Mouse (Mus musculus) embryonic facial prominence, embryonic 15.5 days (tissue): ENCODE results near the gene Slc9a9. TPM values are rescaled to one million over a fixed set of nuclear protein-coding genes. Genes with fewer than 3 reads are reported as not detected.
"Not testable (repeated sequence)": the region's sequence is repeated elsewhere in the genome, so short reads cannot be mapped to it uniquely, and the experiment has no call there.

Experiments
- ATAC-seq: fragments of 200-750 bp; cut with Nextera tagmentation; 2 replicates; pipeline ENCODE4 v1.8.0; 2017; ENCODE audit warnings: low read depth, moderate TSS enrichment; ENCODE audit not compliant: insufficient number of reproducible peaks, low FRiP score, low TSS enrichment
- H3K27ac ChIP-seq: fragments of 300-500 bp; sonication (generic); replicated peaks from 2 replicates; pipeline ENCODE4 v1.5.1; 2015; ENCODE audit warnings: mild to moderate bottlenecking, inconsistent platforms
- H3K27me3 ChIP-seq: fragments of 300-500 bp; sonication (generic); 2 replicates; pipeline ENCODE4 v1.6.1; 2015; ENCODE audit warnings: inconsistent platforms
- H3K36me3 ChIP-seq: fragments of 300-500 bp; sonication (generic); 2 replicates; pipeline ENCODE4 v1.6.1; 2015; ENCODE audit warnings: mild to moderate bottlenecking, inconsistent platforms
- H3K4me1 ChIP-seq: fragments of 300-500 bp; sonication (generic); 2 replicates; pipeline ENCODE4 v1.6.1; 2015; ENCODE audit warnings: inconsistent platforms
- H3K4me2 ChIP-seq: fragments of 300-500 bp; sonication (generic); replicated peaks from 2 replicates; pipeline ENCODE4 v1.6.1; 2015; ENCODE audit warnings: mild to moderate bottlenecking, inconsistent platforms
- H3K4me3 ChIP-seq: fragments of 300-500 bp; sonication (generic); replicated peaks from 2 replicates; pipeline ENCODE4 v1.5.1; 2015; ENCODE audit warnings: mild to moderate bottlenecking, inconsistent platforms
- H3K9ac ChIP-seq: fragments of 300-500 bp; sonication (generic); 2 replicates; pipeline ENCODE4 v1.6.1; 2015; ENCODE audit warnings: inconsistent platforms
- H3K9me3 ChIP-seq: fragments of 300-500 bp; sonication (generic); replicated peaks from 2 replicates; pipeline ENCODE4 v1.6.1; 2016; ENCODE audit warnings: inconsistent platforms
- WGBS: fragments of 180-500 bp; shearing (Covaris S2); methylation state at CpG from one replicate; pipeline ENCODE4 v1.1.7; 2015; 5-methylcytosine and 5-hydroxymethylcytosine counted together
- polyA plus RNA-seq: library from polyadenylated mRNA; unstranded; fragments of >200 nt; fragmentation: Nextera tagmentation; extraction: Ambion mirVana; gene quantifications from 2 replicates; pipeline ENCODE4 v1.2.1, GENCODE M21; 2015

Slc9a9 gene
- polyA plus RNA-seq: 6.7 and 7.4 TPM in 2 replicates

GRCm38 (mm10) chr9:94669791-94670577 lies at the start of gene Slc9a9:
TSS of gene Slc9a9 (plus strand) at chr9:94669909.
- Histone ChIP-seq H3K4me2 (peak within 1 kb of the TSS; percentile 62), H3K9ac (no peak within 1 kb of the TSS; the same call in 1 of the 2 replicates), H3K27me3 (no peaks in the 10 kb centered on the region), H3K4me1 (peaks cover 18% of the 10 kb centered on the region), H3K4me3 (peak within 1 kb of the TSS; percentile 55), H3K36me3 (no peaks in the 10 kb centered on the region), H3K9me3 (no peaks in the 10 kb centered on the region), H3K27ac (peak within 1 kb of the TSS; percentile 73)
- 1% methylated on average over 23 of the region's 23 CpGs for WGBS
- ATAC-seq: peak; percentile 69

- H3K27me3 ChIP-seq: no peaks in the 10 kb centered on the region
- H3K4me2 ChIP-seq: no peak overlapping the region
- no peaks in the 10 kb centered on the region for H3K4me1 ChIP-seq
- no peak overlapping the region for H3K27ac ChIP-seq
- no peak overlapping the region for H3K9ac ChIP-seq
- no peaks in the 10 kb centered on the region for H3K36me3 ChIP-seq
- 64% methylated on average over 6 of the region's 6 CpGs for WGBS
- H3K9me3 ChIP-seq: no peaks in the 10 kb centered on the region
- ATAC-seq: no peak
- no peak overlapping the region for H3K4me3 ChIP-seq
Measured at GRCm38 (mm10) chr9:94620342-94620741, 49.4 kb upstream of the Slc9a9 start.

- no peaks in the 10 kb centered on the region for H3K4me1 ChIP-seq
- no peak overlapping the region for H3K4me3 ChIP-seq
- H3K36me3 ChIP-seq: no peaks in the 10 kb centered on the region
- no peak overlapping the region for H3K9ac ChIP-seq
- H3K27ac ChIP-seq: no peak overlapping the region
- H3K27me3 ChIP-seq: no peaks in the 10 kb centered on the region
- no peak overlapping the region for H3K4me2 ChIP-seq
- H3K9me3 ChIP-seq: no peaks in the 10 kb centered on the region
- no peak for ATAC-seq
- 58% methylated on average over 10 of the region's 10 CpGs for WGBS
Measured at GRCm38 (mm10) chr9:94620846-94621245, 48.9 kb upstream of the Slc9a9 start.

GRCm38 (mm10) chr9:94621902-94622301 lies 47.8 kb upstream of the Slc9a9 start:
- WGBS: 41% methylated on average over 2 of the region's 2 CpGs
- Histone ChIP-seq H3K9ac (no peak overlapping the region), H3K4me2 (no peak overlapping the region), H3K4me3 (no peak overlapping the region), H3K27ac (no peak overlapping the region), H3K27me3 (no peaks in the 10 kb centered on the region), H3K9me3 (no peaks in the 10 kb centered on the region), H3K36me3 (no peaks in the 10 kb centered on the region), H3K4me1 (no peaks in the 10 kb centered on the region)
- no peak for ATAC-seq

GRCm38 (mm10) chr9:94626737-94627136 lies 43.0 kb upstream of the Slc9a9 start:
- no peak overlapping the region for H3K4me3 ChIP-seq
- H3K4me2 ChIP-seq: no peak overlapping the region
- no peaks in the 10 kb centered on the region for H3K4me1 ChIP-seq
- 76% methylated on average over 3 of the region's 3 CpGs for WGBS
- H3K9ac ChIP-seq: no peak overlapping the region
- ATAC-seq: no peak
- no peak overlapping the region for H3K27ac ChIP-seq
- no peaks in the 10 kb centered on the region for H3K9me3 ChIP-seq
- H3K36me3 ChIP-seq: no peaks in the 10 kb centered on the region
- H3K27me3 ChIP-seq: no peaks in the 10 kb centered on the region

GRCm38 (mm10) chr9:94628948-94629347 lies 40.8 kb upstream of the Slc9a9 start:
- WGBS: 32% methylated on average over 3 of the region's 3 CpGs
- H3K27me3 ChIP-seq: no peaks in the 10 kb centered on the region
- H3K36me3 ChIP-seq: no peaks in the 10 kb centered on the region
- no peak for ATAC-seq
- H3K9ac ChIP-seq: no peak overlapping the region
- no peaks in the 10 kb centered on the region for H3K4me1 ChIP-seq
- no peak overlapping the region for H3K4me3 ChIP-seq
- H3K27ac ChIP-seq: no peak overlapping the region
- H3K4me2 ChIP-seq: no peak overlapping the region
- no peaks in the 10 kb centered on the region for H3K9me3 ChIP-seq

- 73% methylated on average over 4 of the region's 4 CpGs for WGBS
- H3K9ac ChIP-seq, H3K9me3 ChIP-seq, H3K27ac ChIP-seq, H3K4me2 ChIP-seq, H3K4me3 ChIP-seq, ATAC-seq, H3K4me1 ChIP-seq, H3K36me3 ChIP-seq, H3K27me3 ChIP-seq: not testable (repeated sequence)
Measured at GRCm38 (mm10) chr9:94634275-94634674, 35.4 kb upstream of the Slc9a9 start.

GRCm38 (mm10) chr9:94645631-94646030 lies 24.1 kb upstream of the Slc9a9 start:
- H3K9ac ChIP-seq: no peak overlapping the region
- no peaks in the 10 kb centered on the region for H3K4me1 ChIP-seq
- no peak overlapping the region for H3K27ac ChIP-seq
- no peaks in the 10 kb centered on the region for H3K9me3 ChIP-seq
- no peak for ATAC-seq
- 77% methylated on average over 6 of the region's 6 CpGs for WGBS
- H3K36me3 ChIP-seq: no peaks in the 10 kb centered on the region
- H3K4me3 ChIP-seq: no peak overlapping the region
- H3K4me2 ChIP-seq: no peak overlapping the region
- H3K27me3 ChIP-seq: no peaks in the 10 kb centered on the region

- no peak overlapping the region for H3K9ac ChIP-seq
- no peak for ATAC-seq
- H3K36me3 ChIP-seq: no peaks in the 10 kb centered on the region
- H3K27ac ChIP-seq: no peak overlapping the region
- no peaks in the 10 kb centered on the region for H3K4me1 ChIP-seq
- no peak overlapping the region for H3K4me2 ChIP-seq
- H3K4me3 ChIP-seq: no peak overlapping the region
- WGBS: 57% methylated on average over 4 of the region's 4 CpGs
- no peaks in the 10 kb centered on the region for H3K27me3 ChIP-seq
- H3K9me3 ChIP-seq: no peaks in the 10 kb centered on the region
Measured at GRCm38 (mm10) chr9:94647425-94647824, 22.3 kb upstream of the Slc9a9 start.

GRCm38 (mm10) chr9:94649991-94650390 lies 19.7 kb upstream of the Slc9a9 start:
- H3K27me3 ChIP-seq: no peaks in the 10 kb centered on the region
- no peaks in the 10 kb centered on the region for H3K9me3 ChIP-seq
- no peak for ATAC-seq
- H3K4me3 ChIP-seq: no peak overlapping the region
- no peak overlapping the region for H3K4me2 ChIP-seq
- 63% methylated on average over 1 of the region's 1 CpGs for WGBS
- H3K27ac ChIP-seq: no peak overlapping the region
- H3K36me3 ChIP-seq: no peaks in the 10 kb centered on the region
- no peaks in the 10 kb centered on the region for H3K4me1 ChIP-seq
- no peak overlapping the region for H3K9ac ChIP-seq

GRCm38 (mm10) chr9:94653198-94653597 lies 16.5 kb upstream of the Slc9a9 start:
- no peak for ATAC-seq
- Histone ChIP-seq H3K4me3 (no peak overlapping the region), H3K4me1 (no peaks in the 10 kb centered on the region), H3K9me3 (no peaks in the 10 kb centered on the region), H3K36me3 (no peaks in the 10 kb centered on the region), H3K27ac (no peak overlapping the region), H3K4me2 (no peak overlapping the region), H3K9ac (no peak overlapping the region), H3K27me3 (no peaks in the 10 kb centered on the region)
- 87% methylated on average over 6 of the region's 6 CpGs for WGBS

GRCm38 (mm10) chr9:94653827-94654226 lies 15.9 kb upstream of the Slc9a9 start:
- WGBS: 77% methylated on average over 2 of the region's 2 CpGs
- H3K9ac ChIP-seq: no peak overlapping the region
- H3K27ac ChIP-seq: no peak overlapping the region
- no peaks in the 10 kb centered on the region for H3K4me1 ChIP-seq
- no peak overlapping the region for H3K4me2 ChIP-seq
- H3K9me3 ChIP-seq: no peaks in the 10 kb centered on the region
- H3K36me3 ChIP-seq: no peaks in the 10 kb centered on the region
- no peak for ATAC-seq
- H3K27me3 ChIP-seq: no peaks in the 10 kb centered on the region
- H3K4me3 ChIP-seq: no peak overlapping the region
